Mouse (Mus musculus) limb, embryonic 14.5 days (tissue): ENCODE measurements around the gene Zfp646. TPM values are rescaled to one million over a fixed set of nuclear protein-coding genes. Genes with fewer than 3 reads are reported as not detected.

Source experiments
- ATAC-seq: fragments of 200-750 bp; cut with Nextera tagmentation; 2 replicates; pipeline ENCODE4 v1.8.0; 2017; ENCODE audit warnings: low read depth, moderate number of reproducible peaks, moderate TSS enrichment; ENCODE audit not compliant: low FRiP score
- DNase-seq: peaks from one replicate; pipeline ENCODE4 v3.0.0-alpha.2; 2015; ENCODE audit warnings: low spot score
- H3K27ac ChIP-seq: fragments of 300-500 bp; sonication (generic); replicated peaks from 2 replicates; pipeline ENCODE4 v1.5.1; 2014; ENCODE audit warnings: low read depth, mild to moderate bottlenecking, low read length, moderate library complexity, mixed read lengths
- H3K27me3 ChIP-seq: fragments of 300-500 bp; sonication (generic); 2 replicates; pipeline ENCODE4 v1.6.1; 2014; ENCODE audit warnings: low read length, mixed read lengths; ENCODE audit not compliant: control insufficient read depth, insufficient read depth
- H3K36me3 ChIP-seq: fragments of 300-500 bp; sonication (generic); 2 replicates; pipeline ENCODE4 v1.6.1; 2014; ENCODE audit warnings: mild to moderate bottlenecking, low read length, moderate library complexity, mixed read lengths; ENCODE audit not compliant: control insufficient read depth, insufficient read depth
- H3K4me1 ChIP-seq: fragments of 300-500 bp; sonication (generic); 2 replicates; pipeline ENCODE4 v1.6.1; 2014; ENCODE audit warnings: antibody characterized with exemption, low read length, mixed read lengths; ENCODE audit not compliant: control insufficient read depth, insufficient read depth
- H3K4me2 ChIP-seq: fragments of 300-500 bp; sonication (generic); replicated peaks from 2 replicates; pipeline ENCODE4 v1.6.1; 2014; ENCODE audit warnings: low read depth, mild to moderate bottlenecking, low read length, moderate library complexity; ENCODE audit not compliant: severe bottlenecking
- H3K4me3 ChIP-seq: fragments of 300-500 bp; sonication (generic); replicated peaks from 2 replicates; pipeline ENCODE4 v1.5.1; 2014; ENCODE audit warnings: low read length
- H3K9ac ChIP-seq: fragments of 300-500 bp; sonication (generic); 2 replicates; pipeline ENCODE4 v1.6.1; 2014; ENCODE audit warnings: mild to moderate bottlenecking, low read depth, low read length, moderate library complexity; ENCODE audit not compliant: severe bottlenecking
- H3K9me3 ChIP-seq: fragments of 300-500 bp; sonication (generic); 2 replicates; pipeline ENCODE4 v1.6.1; 2016; ENCODE audit warnings: low read length; ENCODE audit not compliant: control insufficient read depth
- POLR2A ChIP-seq: fragments of 200-500 bp; IDR thresholded peaks from 2 replicates; pipeline ENCODE4 v1.8.0; 2012; ENCODE audit warnings: inconsistent platforms, mild to moderate bottlenecking, moderate library complexity, borderline replicate concordance; ENCODE audit not compliant: insufficient read depth, insufficient read length; ENCODE audit errors: extremely low read depth
- WGBS: fragments of 180-500 bp; shearing (Covaris S2); extraction: QIAGEN DNeasy Blood & Tissue Kit; methylation state at CpG from one replicate; pipeline ENCODE4 v1.1.7; 2014; 5-methylcytosine and 5-hydroxymethylcytosine counted together
- polyA plus RNA-seq, 2 experiments: library from polyadenylated mRNA; depleted of rRNA in 1 of 2; stranded (reverse) in 1 of 2; unstranded in 1 of 2; fragments of >200 nt; fragmentation: Nextera tagmentation in 1 of 2; extraction: Ambion mirVana in 1 of 2; gene quantifications; 2 replicates each; pipeline versions ENCODE4 v1.2.1 to v1.2.3; 2012 to 2014

Gene Zfp646
- polyA plus RNA-seq, 2 experiments, result 12.4 to 19.1 TPM

GRCm38 (mm10) chr7:127886551-127886950, 10.5 kb downstream of the Zfp646 start:
- DNase-seq (no peak), ATAC-seq (no peak)
- Histone ChIP-seq H3K4me1 (no peaks in the 10 kb centered on the region), H3K4me3 (no peak overlapping the region), H3K27ac (no peak overlapping the region), H3K9me3 (no peaks in the 10 kb centered on the region), H3K36me3 (peaks cover 87% of the 10 kb centered on the region), H3K4me2 (no peak overlapping the region), H3K9ac (no peak overlapping the region), H3K27me3 (no peaks in the 10 kb centered on the region)
- TF ChIP-seq POLR2A, result no peak
- 84% methylated on average over 6 of the region's 6 CpGs for WGBS

GRCm38 (mm10) chr7:127887191-127887590, 11.2 kb downstream of the Zfp646 start:
- no peak for DNase-seq
- H3K36me3 ChIP-seq, result peaks cover 85% of the 10 kb centered on the region
- no peaks in the 10 kb centered on the region for H3K27me3 ChIP-seq
- no peak overlapping the region for H3K9ac ChIP-seq
- H3K9me3 ChIP-seq, result no peaks in the 10 kb centered on the region
- WGBS, result 89% methylated on average over 8 of the region's 8 CpGs
- H3K4me2 ChIP-seq, result no peak overlapping the region
- TF ChIP-seq POLR2A, result no peak
- no peaks in the 10 kb centered on the region for H3K4me1 ChIP-seq
- H3K4me3 ChIP-seq, result no peak overlapping the region
- ATAC-seq, result no peak
- H3K27ac ChIP-seq, result no peak overlapping the region

- TF ChIP-seq POLR2A, result no peak
- DNase-seq (no peak), ATAC-seq (no peak)
- no peaks in the 10 kb centered on the region for H3K27me3 ChIP-seq
- H3K4me2 ChIP-seq, result no peak overlapping the region
- WGBS, result 84% methylated on average over 3 of the region's 3 CpGs
- H3K4me3 ChIP-seq, result no peak overlapping the region
- H3K36me3 ChIP-seq, result peaks cover 85% of the 10 kb centered on the region
- no peaks in the 10 kb centered on the region for H3K4me1 ChIP-seq
- no peak overlapping the region for H3K27ac ChIP-seq
- no peak overlapping the region for H3K9ac ChIP-seq
- no peaks in the 10 kb centered on the region for H3K9me3 ChIP-seq
Measured at GRCm38 (mm10) chr7:127887781-127888180, 11.8 kb downstream of the Zfp646 start.

- TF ChIP-seq POLR2A, result no peak
- Histone ChIP-seq H3K9me3 (no peaks in the 10 kb centered on the region), H3K36me3 (peaks cover 85% of the 10 kb centered on the region), H3K27me3 (no peaks in the 10 kb centered on the region), H3K27ac (no peak overlapping the region), H3K4me2 (no peak overlapping the region), H3K9ac (no peak overlapping the region), H3K4me1 (no peaks in the 10 kb centered on the region), H3K4me3 (no peak overlapping the region)
- ATAC-seq (no peak), DNase-seq (no peak)
- 77% methylated on average over 3 of the region's 3 CpGs for WGBS
Measured at GRCm38 (mm10) chr7:127888821-127889220, 12.8 kb downstream of the Zfp646 start.

GRCm38 (mm10) chr7:127890798-127891197, 14.8 kb downstream of the Zfp646 start, which contains the start of gene Prss53:
Prss53 (minus strand) TSS chr7:127890970.
- WGBS, result 23% methylated on average over 4 of the region's 4 CpGs
- no peak within 1 kb of the TSS for H3K9ac ChIP-seq
- H3K27ac ChIP-seq, result no peak within 1 kb of the TSS
- peaks cover 66% of the 10 kb centered on the region for H3K36me3 ChIP-seq
- TF ChIP-seq POLR2A, result no peak
- no peak for ATAC-seq
- no peaks in the 10 kb centered on the region for H3K9me3 ChIP-seq
- H3K4me3 ChIP-seq, result no peak within 1 kb of the TSS
- no peak within 1 kb of the TSS for H3K4me2 ChIP-seq
- H3K4me1 ChIP-seq, result peaks cover 4% of the 10 kb centered on the region
- no peaks in the 10 kb centered on the region for H3K27me3 ChIP-seq
- DNase-seq, result no peak

- TF ChIP-seq POLR2A, result no peak
- DNase-seq (no peak), ATAC-seq (no peak)
- Histone ChIP-seq H3K4me3 (peak overlapping the region; percentile 50), H3K27me3 (no peaks in the 10 kb centered on the region), H3K36me3 (peaks cover 30% of the 10 kb centered on the region), H3K27ac (0 out of 2 replicates have a peak overlapping the region, but pooled peaks have one; percentile 53), H3K4me1 (peaks cover 4% of the 10 kb centered on the region), H3K9ac (peak overlapping the region; percentile 58), H3K4me2 (peak overlapping the region; percentile 63), H3K9me3 (no peaks in the 10 kb centered on the region)
- WGBS, result 68% methylated on average over 5 of the region's 5 CpGs
Measured at GRCm38 (mm10) chr7:127894480-127894879, 18.5 kb downstream of the Zfp646 start.
